ENCODE assay signal across 17 mouse cellular contexts in the genomic region with DNA sequence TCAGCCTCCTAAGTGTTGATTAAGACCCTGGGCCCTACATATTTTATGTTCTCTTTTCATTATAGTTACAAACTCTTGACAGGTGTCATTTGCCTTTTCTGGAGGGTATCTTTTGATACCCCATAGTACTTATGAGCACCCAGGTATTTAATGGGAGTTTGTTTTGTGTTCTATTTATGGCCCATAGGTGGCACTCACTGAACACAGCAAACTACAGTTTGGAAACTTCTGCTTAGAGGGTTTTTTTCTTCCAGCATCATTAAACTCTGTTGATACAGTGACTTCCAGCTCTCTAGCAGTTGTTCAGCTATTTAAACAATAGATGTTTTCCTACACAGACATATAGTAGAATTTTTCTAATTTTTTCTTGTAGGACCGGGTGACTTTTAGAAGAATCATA. TPM values are rescaled to one million over a fixed set of nuclear protein-coding genes. Genes with fewer than 3 reads are reported as not detected.
A peak's percentile ranks its signal among the peaks of the same experiment; 100 is the strongest.
DNase-seq lines count a peak whose midpoint lies in the region; ATAC-seq and TF ChIP-seq lines count a peak whose summit lies in the region.
"Had no signal": no experiment of that assay in that cellular context is flagged by ENCODE, and none has a peak within 500 bp of the region (broad histone marks: within the 10 kb centered on the region; RNA-seq: fewer than 3 reads in every experiment).

No protein-coding gene starts in this region.

- no peaks in the 10 kb centered on the region for H3K36me3 ChIP-seq in heart, adult 2 months (ENCODE audit: control insufficient read depth, insufficient read depth, low read length)
- H3K36me3 ChIP-seq in lung, embryonic 14.5 days (ENCODE audit: insufficient read depth), result peaks cover 32% of the 10 kb centered on the region; the same call in 1 of the 2 replicates

- H3K9ac ChIP-seq in heart, adult 2 months (ENCODE audit: low read depth, low read length), result no peak overlapping the region
- no peak overlapping the region for H3K9ac ChIP-seq in lung, embryonic 14.5 days
- H3K9ac ChIP-seq: embryonic facial prominence, embryonic 12.5 days; forebrain, embryonic 15.5 days; hindbrain, embryonic 15.5 days; midbrain, embryonic 12.5 days had no signal

- no peaks in the 10 kb centered on the region for H3K79me2 ChIP-seq in heart, adult 2 months (replicated peaks; ENCODE audit: control insufficient read depth, insufficient read depth, low read length)

- H3K4me2 ChIP-seq in lung, embryonic 14.5 days, result no peak overlapping the region
- H3K4me2 ChIP-seq: embryonic facial prominence, embryonic 12.5 days; forebrain, embryonic 15.5 days; hindbrain, embryonic 15.5 days; midbrain, embryonic 12.5 days had no signal

- peak; percentile 62 for TF ChIP-seq CTCF in heart, adult 2 months (IDR thresholded peaks at IDR 0.05)
- peak; percentile 44 for TF ChIP-seq CTCF in lung, embryonic 14.5 days (IDR thresholded peaks at IDR 0.05; ENCODE audit: low read depth)

- intact Hi-C loops in heart, adult 2 months (cut with DNase I), result no loop called here

- WGBS in heart, adult 2 months, result 86% methylated on average over 1 of the region's 1 CpGs
- 92% methylated on average over 1 of the region's 1 CpGs for WGBS in lung, embryonic 14.5 days

- H3K9me3 ChIP-seq in lung, embryonic 14.5 days (ENCODE audit: low read depth, low read length), result no peaks in the 10 kb centered on the region
- H3K9me3 ChIP-seq: embryonic facial prominence, embryonic 12.5 days; forebrain, embryonic 15.5 days; hindbrain, embryonic 15.5 days; midbrain, embryonic 12.5 days had no signal

- H3K27me3 ChIP-seq in heart, adult 2 months (ENCODE audit: control insufficient read depth, insufficient read depth, low read length), result no peaks in the 10 kb centered on the region
- H3K27me3 ChIP-seq in lung, embryonic 14.5 days (ENCODE audit: insufficient read depth, low read length), result no peaks in the 10 kb centered on the region
- H3K27me3 ChIP-seq: embryonic facial prominence, embryonic 12.5 days; forebrain, embryonic 15.5 days; hindbrain, embryonic 15.5 days; midbrain, embryonic 12.5 days had no signal

- TF ChIP-seq EP300 in heart, adult 2 months (IDR thresholded peaks at IDR 0.05; ENCODE audit: insufficient read depth, low read depth, low read length), result no peak

- no peak overlapping the region for H3K4me3 ChIP-seq in heart, adult 2 months
- no peak overlapping the region for H3K4me3 ChIP-seq in lung, embryonic 14.5 days (ENCODE audit: low read depth, low read length)
- H3K4me3 ChIP-seq: embryonic facial prominence, embryonic 12.5 days; forebrain, embryonic 15.5 days; hindbrain, embryonic 15.5 days; midbrain, embryonic 12.5 days had no signal

- H3K4me1 ChIP-seq in heart, adult 2 months (ENCODE audit: control insufficient read depth, insufficient read depth, low read length), result no peaks in the 10 kb centered on the region
- no peaks in the 10 kb centered on the region for H3K4me1 ChIP-seq in lung, embryonic 14.5 days (ENCODE audit: insufficient read depth)
- H3K4me1 ChIP-seq: embryonic facial prominence, embryonic 12.5 days; forebrain, embryonic 15.5 days; hindbrain, embryonic 15.5 days; midbrain, embryonic 12.5 days had no signal

- H3K27ac ChIP-seq in heart, adult 2 months, result no peak overlapping the region
- H3K27ac ChIP-seq in lung, embryonic 14.5 days (ENCODE audit: low read depth), result no peak overlapping the region
- H3K27ac ChIP-seq: embryonic facial prominence, embryonic 12.5 days; forebrain, embryonic 15.5 days; hindbrain, embryonic 15.5 days; midbrain, embryonic 12.5 days had no signal

- no peak for DNase-seq in heart, adult 2 months
- DNase-seq in heart, adult 9 months (ENCODE audit: low spot score in 2 of 2), result no peak
- peak; percentile 23 for DNase-seq in lung, embryonic 14.5 days
- no peak for DNase-seq in lung, postnatal 25 days (ENCODE audit: low spot score)
- DNase-seq in MN1 (ENCODE audit: low spot score), result peak; percentile 14
- peak; percentile 16 for DNase-seq in retina, postnatal 1 day
- DNase-seq in ovary, postnatal 36 days (ENCODE audit: low spot score), result no peak
- no peak for DNase-seq in frontal cortex, postnatal 10 days (ENCODE audit: low spot score in 2 of 2)
- DNase-seq: cerebellum, adult 9-11 months; gastrocnemius, postnatal 36 days; kidney, postnatal 25 days; lung, postnatal 10 days; thymus, postnatal 36 days had no signal

- no peak for ATAC-seq in lung, embryonic 14.5 days (ENCODE audit: insufficient read depth)
- ATAC-seq: forebrain, embryonic 15.5 days had no signal

- no peak for TF ChIP-seq POLR2A in heart, adult 2 months (IDR thresholded peaks at IDR 0.05; ENCODE audit: insufficient read depth, low read depth, low read length)

RNA-seq across cellular contexts. Expression of a gene that starts 43.5 kb away (rescaled TPM):
- total RNA-seq in heart, adult 2 months (2021), result 10 to 100 TPM; 19.2 to 20.6 TPM
- polyA plus RNA-seq in heart, adult 2 months (2012; rRNA removed), result 22.3 and 25.7 TPM in 2 replicates
- polyA plus RNA-seq in lung, embryonic 14.5 days (2014; fragmentation: Nextera tagmentation; extraction: Ambion mirVana), result 88.1 and 90.4 TPM in 2 replicates

RNA-seq across cellular contexts. Expression of a gene that starts 50.9 kb away (rescaled TPM):
- total RNA-seq in heart, adult 2 months (2021), result 10 to 100 TPM; 78.8 to 82.8 TPM
- polyA plus RNA-seq in heart, adult 2 months (2012; rRNA removed), result 22.9 and 42.6 TPM in 2 replicates
- polyA plus RNA-seq in lung, embryonic 14.5 days (2014; fragmentation: Nextera tagmentation; extraction: Ambion mirVana), result 35.0 and 38.1 TPM in 2 replicates

Comparison
In these comparisons a context has a peak if more than half of its experiments do, and no peak if none do; other contexts are left out.
1. DNase-seq: peak in lung, embryonic 14.5 days (single experiment), MN1 (single experiment) and retina, postnatal 1 day (single experiment); none in heart, adult 2 months (0 of 2), heart, adult 9 months (0 of 2), lung, postnatal 25 days (single experiment), ovary, postnatal 36 days (single experiment) and frontal cortex, postnatal 10 days (0 of 2).